15 mouse cellular contexts compared by ENCODE assay signal in the genomic region with DNA sequence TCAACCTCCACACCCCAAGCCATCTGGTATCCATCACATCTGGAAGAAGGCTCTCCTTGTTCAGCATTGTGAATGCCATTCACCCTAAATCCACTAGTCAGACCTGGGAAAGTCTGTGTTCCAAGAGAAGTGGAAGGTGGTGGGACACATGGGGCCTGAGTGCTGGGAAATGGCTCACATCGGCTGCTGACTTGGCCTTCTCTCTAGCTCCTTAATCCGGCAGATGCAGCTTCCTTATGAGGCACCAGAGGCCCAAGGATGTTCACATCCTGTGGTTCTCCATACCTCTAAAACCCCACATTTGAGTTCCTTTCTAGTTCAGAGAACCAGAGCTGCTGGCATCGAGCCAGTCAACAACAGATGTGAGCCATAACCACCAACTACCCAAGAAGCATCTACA.
A peak's percentile ranks its signal among the peaks of the same experiment; 100 is the strongest.
DNase-seq lines count a peak whose midpoint lies in the region; ATAC-seq lines count a peak whose summit lies in the region.
"Had no signal": no experiment of that assay in that cellular context is flagged by ENCODE, and none has a peak within 500 bp of the region (broad histone marks: within the 10 kb centered on the region; RNA-seq: fewer than 3 reads in every experiment).

No protein-coding gene starts in this region.

- ATAC-seq in midbrain, embryonic 14.5 days (ENCODE audit: low FRiP score, low TSS enrichment) = no peak
- ATAC-seq in midbrain, embryonic 16.5 days = no peak
- ATAC-seq: forebrain, embryonic 14.5 days; liver, postnatal 0 days had no signal

- H3K27me3 ChIP-seq in midbrain, embryonic 14.5 days (ENCODE audit: control insufficient read depth, insufficient read depth, low read length) = no peaks in the 10 kb centered on the region
- H3K27me3 ChIP-seq in midbrain, embryonic 16.5 days (ENCODE audit: control insufficient read depth, insufficient read depth, low read depth, low read length) = no peaks in the 10 kb centered on the region
- H3K27me3 ChIP-seq: embryonic facial prominence, embryonic 12.5 days; heart, embryonic 15.5 days had no signal

- H3K27ac ChIP-seq in midbrain, embryonic 14.5 days (replicated peaks; ENCODE audit: low read depth, low read length) = no peak overlapping the region
- no peak overlapping the region for H3K27ac ChIP-seq in midbrain, embryonic 16.5 days (ENCODE audit: low read length)
- H3K27ac ChIP-seq: embryonic facial prominence, embryonic 12.5 days; heart, embryonic 15.5 days had no signal

- no peak overlapping the region for H3K4me3 ChIP-seq in midbrain, embryonic 14.5 days (replicated peaks; ENCODE audit: low read depth, low read length)
- H3K4me3 ChIP-seq in midbrain, embryonic 16.5 days (ENCODE audit: low read depth, low read length) = no peak overlapping the region
- H3K4me3 ChIP-seq: embryonic facial prominence, embryonic 12.5 days; heart, embryonic 15.5 days had no signal

- H3K4me2 ChIP-seq in midbrain, embryonic 14.5 days (ENCODE audit: low read length) = no peak overlapping the region
- no peak overlapping the region for H3K4me2 ChIP-seq in midbrain, embryonic 16.5 days (ENCODE audit: low read length)
- H3K4me2 ChIP-seq: embryonic facial prominence, embryonic 12.5 days; heart, embryonic 15.5 days had no signal

- peak; percentile 6 for DNase-seq in gastrocnemius, postnatal 25 days
- DNase-seq in gastrocnemius, adult 8-10 months (ENCODE audit: low spot score in 2 of 2) = no peak
- peak; percentile 24 for DNase-seq in midbrain, embryonic 14.5 days
- DNase-seq in forelimb bud, embryonic 11.5 days (ENCODE audit: low read depth, low spot score) = peak; percentile 57
- DNase-seq in thymus, postnatal 10 days (ENCODE audit: low spot score in 2 of 2) = peak; percentile 40 to 46
- no peak for DNase-seq in cerebellum, adult 11-12 months
- no peak for DNase-seq in kidney, adult 9 months
- DNase-seq: adrenal gland, postnatal 14 days; cerebellum, adult 18-20 months; gastrocnemius, postnatal 36 days; liver, postnatal 0 days had no signal

- WGBS in midbrain, embryonic 14.5 days = 83% methylated on average over 3 of the region's 3 CpGs
- WGBS in midbrain, embryonic 16.5 days = 79% methylated on average over 3 of the region's 3 CpGs

- no peak overlapping the region for H3K9ac ChIP-seq in midbrain, embryonic 14.5 days (replicated peaks; ENCODE audit: low read length)
- no peak overlapping the region for H3K9ac ChIP-seq in midbrain, embryonic 16.5 days (ENCODE audit: low read depth, low read length)
- H3K9ac ChIP-seq: embryonic facial prominence, embryonic 12.5 days; heart, embryonic 15.5 days; liver, postnatal 0 days had no signal

- H3K9me3 ChIP-seq in midbrain, embryonic 14.5 days (ENCODE audit: control insufficient read depth, low read length) = no peaks in the 10 kb centered on the region
- H3K9me3 ChIP-seq in midbrain, embryonic 16.5 days (replicated peaks; ENCODE audit: control insufficient read depth, low read length, poor library complexity, severe bottlenecking) = no peaks in the 10 kb centered on the region
- H3K9me3 ChIP-seq: embryonic facial prominence, embryonic 12.5 days; heart, embryonic 15.5 days had no signal

- H3K36me3 ChIP-seq in midbrain, embryonic 14.5 days (ENCODE audit: control insufficient read depth, insufficient read depth, low read length) = no peaks in the 10 kb centered on the region
- H3K36me3 ChIP-seq in midbrain, embryonic 16.5 days (ENCODE audit: control insufficient read depth, insufficient read depth, low read length) = no peaks in the 10 kb centered on the region
- H3K36me3 ChIP-seq: embryonic facial prominence, embryonic 12.5 days; heart, embryonic 15.5 days had no signal

- peaks cover 17% of the 10 kb centered on the region; the same call in 1 of the 2 replicates for H3K4me1 ChIP-seq in midbrain, embryonic 14.5 days (ENCODE audit: control insufficient read depth, insufficient read depth, low read length)
- peaks cover 5% of the 10 kb centered on the region for H3K4me1 ChIP-seq in midbrain, embryonic 16.5 days (ENCODE audit: control insufficient read depth, insufficient read depth, low read length)

Comparison
In these comparisons a context has a peak if more than half of its experiments do, and no peak if none do; other contexts are left out.
1. DNase-seq: peak in gastrocnemius, postnatal 25 days (single experiment), midbrain, embryonic 14.5 days (single experiment), forelimb bud, embryonic 11.5 days (single experiment) and thymus, postnatal 10 days (2 of 2); none in gastrocnemius, adult 8-10 months (0 of 2), cerebellum, adult 11-12 months (single experiment) and kidney, adult 9 months (single experiment).